Mouse (Mus musculus) heart, embryonic 12.5 days (tissue): ENCODE measurements around the gene Ankrd34b. TPM values are rescaled to one million over a fixed set of nuclear protein-coding genes. Genes with fewer than 3 reads are reported as not detected.
A peak's percentile ranks its signal among the peaks of the same experiment; 100 is the strongest.

Experiments
- ATAC-seq: fragments of 200-750 bp; cut with Nextera tagmentation; 2 replicates; pipeline ENCODE4 v1.8.0; 2017; ENCODE audit warnings: moderate TSS enrichment, moderate library complexity; ENCODE audit not compliant: insufficient number of reproducible peaks, low FRiP score
- H3K27ac ChIP-seq: fragments of 300-500 bp; sonication (generic); 2 replicates; pipeline ENCODE4 v1.5.1; 2016; ENCODE audit warnings: mild to moderate bottlenecking, moderate library complexity; ENCODE audit not compliant: poor library complexity, severe bottlenecking
- H3K27me3 ChIP-seq: fragments of 300-500 bp; sonication (generic); replicated peaks from 2 replicates; pipeline ENCODE4 v1.6.1; 2016; ENCODE audit warnings: mild to moderate bottlenecking, moderate library complexity
- H3K36me3 ChIP-seq: fragments of 300-500 bp; sonication (generic); 2 replicates; pipeline ENCODE4 v1.6.1; 2016; ENCODE audit warnings: mild to moderate bottlenecking, moderate library complexity
- H3K4me1 ChIP-seq: fragments of 300-500 bp; sonication (generic); replicated peaks from 2 replicates; pipeline ENCODE4 v1.6.1; 2016; ENCODE audit warnings: mild to moderate bottlenecking
- H3K4me2 ChIP-seq: fragments of 300-500 bp; sonication (generic); 2 replicates; pipeline ENCODE4 v1.6.1; 2016; ENCODE audit warnings: mild to moderate bottlenecking, moderate library complexity
- H3K4me3 ChIP-seq: fragments of 300-500 bp; sonication (generic); 2 replicates; pipeline ENCODE4 v1.5.1; 2016; ENCODE audit warnings: mild to moderate bottlenecking
- H3K9ac ChIP-seq: fragments of 300-500 bp; sonication (generic); 2 replicates; pipeline ENCODE4 v1.6.1; 2016; ENCODE audit warnings: mild to moderate bottlenecking, moderate library complexity
- H3K9me3 ChIP-seq: fragments of 300-500 bp; sonication (generic); replicated peaks from 2 replicates; pipeline ENCODE4 v1.6.1; 2016; ENCODE audit warnings: mild to moderate bottlenecking, moderate library complexity
- WGBS: fragments of 180-500 bp; shearing (Covaris S2); methylation state at CpG from one replicate; pipeline ENCODE4 v1.1.7; 2016; 5-methylcytosine and 5-hydroxymethylcytosine counted together
- polyA plus RNA-seq: library from polyadenylated mRNA; unstranded; fragments of >200 nt; fragmentation: Nextera tagmentation; extraction: Ambion mirVana; gene quantifications from 2 replicates; pipeline ENCODE4 v1.2.1, GENCODE M21; 2016

The Ankrd34b gene
- polyA plus RNA-seq, result 0.22 and 0.30 TPM in 2 replicates

DNA sequence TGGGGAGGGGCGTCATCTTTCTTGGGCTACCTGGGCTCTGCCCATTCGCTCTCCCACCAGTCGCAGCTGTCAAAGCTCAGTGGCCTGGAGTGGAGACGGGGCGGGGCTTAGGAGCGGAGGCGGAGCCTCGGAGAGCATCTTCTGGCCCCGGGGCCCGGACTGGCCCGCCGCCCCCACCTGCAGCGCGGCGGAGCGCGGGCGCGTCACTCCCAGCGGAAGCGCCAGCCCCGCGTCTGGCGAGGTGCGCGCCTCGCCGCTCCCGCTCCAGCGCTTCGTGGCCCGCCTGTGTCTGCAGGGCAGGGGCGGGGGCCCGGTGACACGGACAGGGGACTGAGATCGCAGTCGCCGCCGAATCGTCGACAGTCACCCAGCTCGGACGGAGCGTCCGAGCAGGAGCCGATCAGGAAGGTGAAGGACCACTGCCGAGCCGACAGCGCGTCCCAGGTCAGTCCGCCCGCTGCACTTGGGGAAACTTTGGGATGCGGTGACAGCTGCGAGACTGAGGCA, at the start of gene Ankrd34b:
Gene Ankrd34b (plus strand): TSS at position 139 of the 507 bp plus-strand sequence.
- Histone ChIP-seq H3K27me3 (peaks cover 76% of the 10 kb centered on the region), H3K9me3 (no peaks in the 10 kb centered on the region), H3K4me1 (peaks cover 13% of the 10 kb centered on the region), H3K9ac (peak within 1 kb of the TSS; percentile 64), H3K36me3 (no peaks in the 10 kb centered on the region), H3K4me2 (peak within 1 kb of the TSS; percentile 100), H3K4me3 (peak within 1 kb of the TSS; percentile 72), H3K27ac (no peak within 1 kb of the TSS)
- WGBS, result under 1% methylated on average over 54 of the region's 54 CpGs
- peak; percentile 49; the same call in 1 of the 2 replicates for ATAC-seq

DNA sequence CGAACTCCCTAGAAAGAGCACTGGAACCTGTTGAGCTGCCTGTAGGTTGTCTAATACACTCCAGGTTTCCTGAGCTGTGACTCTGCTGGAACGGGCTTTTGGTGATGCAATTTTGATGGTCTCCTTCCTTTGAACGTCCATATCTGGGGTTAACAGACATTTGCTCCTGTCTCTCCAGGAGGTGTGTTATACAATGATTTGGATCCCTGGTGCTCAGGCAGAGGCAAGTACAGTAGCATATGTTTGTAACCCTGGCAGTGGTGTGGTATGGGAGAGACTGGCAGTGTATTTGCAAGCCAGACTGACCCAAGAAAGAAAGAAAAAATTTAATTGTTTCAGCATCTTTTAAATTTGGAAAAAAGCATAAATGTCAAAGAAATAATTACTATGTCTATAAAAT, 38.3 kb upstream of the Ankrd34b start:
- Histone ChIP-seq H3K36me3 (peaks cover 18% of the 10 kb centered on the region), H3K9ac (no peak overlapping the region), H3K4me3 (no peak overlapping the region), H3K4me1 (no peaks in the 10 kb centered on the region), H3K27ac (no peak overlapping the region), H3K4me2 (no peak overlapping the region), H3K27me3 (no peaks in the 10 kb centered on the region), H3K9me3 (no peaks in the 10 kb centered on the region)
- ATAC-seq, result no peak
- WGBS, result 69% methylated on average over 3 of the region's 3 CpGs

DNA sequence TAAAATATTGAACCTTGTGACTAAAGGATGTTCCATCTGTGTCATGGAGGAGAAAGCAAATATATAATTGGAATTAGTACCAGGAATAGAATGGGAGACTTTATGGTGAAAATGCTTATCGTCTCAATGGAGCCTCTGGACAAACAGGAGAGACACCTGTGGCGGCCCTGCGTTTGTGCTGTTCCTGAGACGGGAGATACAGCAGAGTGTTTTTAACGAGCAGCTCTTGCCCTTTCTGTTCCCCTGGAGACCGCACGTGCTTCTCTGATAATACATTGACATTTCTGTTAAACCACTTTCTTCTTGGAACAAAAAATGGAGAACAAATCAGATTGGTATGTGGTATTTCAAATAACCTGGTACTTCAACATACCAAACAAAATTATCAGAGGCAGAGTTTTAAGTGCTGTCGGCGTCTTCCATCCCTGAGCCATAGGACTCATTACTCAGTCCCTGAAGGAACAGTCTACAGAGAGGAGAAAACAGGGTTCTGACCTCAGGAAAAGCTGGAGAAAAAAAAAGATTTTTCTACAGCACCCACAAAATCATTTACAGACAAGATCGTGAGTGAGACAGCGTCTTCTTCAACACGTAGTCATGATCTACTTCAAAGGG, 32.5 kb upstream of the Ankrd34b start:
- Histone ChIP-seq H3K4me1 (no peaks in the 10 kb centered on the region), H3K27me3 (no peaks in the 10 kb centered on the region), H3K9ac (no peak overlapping the region), H3K36me3 (no peaks in the 10 kb centered on the region), H3K9me3 (no peaks in the 10 kb centered on the region), H3K4me3 (no peak overlapping the region), H3K27ac (no peak overlapping the region), H3K4me2 (no peak overlapping the region)
- no peak for ATAC-seq
- 80% methylated on average over 12 of the region's 12 CpGs for WGBS

DNA sequence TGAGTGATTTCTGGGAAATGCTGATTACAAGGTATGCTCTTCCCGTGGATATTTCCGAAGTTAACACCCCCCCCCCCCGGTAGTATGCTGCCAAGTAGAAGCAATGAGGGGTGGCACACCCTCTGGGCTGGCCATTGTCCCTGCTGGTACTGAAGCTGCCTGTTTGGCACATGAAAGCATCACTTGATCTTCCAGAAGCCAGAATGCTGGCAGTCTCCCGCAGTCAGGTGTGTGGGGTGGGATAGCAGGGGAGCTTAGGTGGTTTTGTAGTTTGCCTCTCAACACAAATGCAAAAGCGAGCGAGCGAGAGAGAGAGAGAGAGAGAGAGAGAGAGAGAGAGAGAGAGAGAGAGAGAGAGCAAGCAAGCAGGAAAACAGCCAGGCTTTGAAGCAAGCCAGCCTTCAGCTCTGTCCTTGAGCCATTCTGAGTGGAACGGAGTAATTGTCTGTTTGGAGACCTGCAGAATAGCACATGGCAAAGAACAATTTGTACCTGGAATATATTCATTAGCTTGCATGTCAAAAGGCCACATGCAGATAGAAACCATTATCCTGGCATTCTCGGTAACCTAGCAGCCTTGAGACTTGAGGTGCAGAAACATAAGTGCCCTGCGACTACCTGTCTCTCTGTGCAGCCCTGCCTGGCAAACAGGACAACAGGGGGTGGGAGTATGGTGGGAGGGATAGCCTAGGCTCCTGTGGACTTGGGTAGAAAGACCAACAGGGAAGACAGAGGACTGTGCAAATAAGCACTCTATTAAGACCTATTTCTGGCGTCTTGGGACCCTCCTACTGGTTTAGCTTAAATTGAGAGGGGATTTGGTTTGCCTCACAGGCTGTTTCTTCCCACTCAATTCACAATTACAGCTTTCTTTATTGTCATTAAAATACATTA, 27.0 kb upstream of the Ankrd34b start:
- 68% methylated on average over 11 of the region's 11 CpGs for WGBS
- ATAC-seq, result no peak

DNA sequence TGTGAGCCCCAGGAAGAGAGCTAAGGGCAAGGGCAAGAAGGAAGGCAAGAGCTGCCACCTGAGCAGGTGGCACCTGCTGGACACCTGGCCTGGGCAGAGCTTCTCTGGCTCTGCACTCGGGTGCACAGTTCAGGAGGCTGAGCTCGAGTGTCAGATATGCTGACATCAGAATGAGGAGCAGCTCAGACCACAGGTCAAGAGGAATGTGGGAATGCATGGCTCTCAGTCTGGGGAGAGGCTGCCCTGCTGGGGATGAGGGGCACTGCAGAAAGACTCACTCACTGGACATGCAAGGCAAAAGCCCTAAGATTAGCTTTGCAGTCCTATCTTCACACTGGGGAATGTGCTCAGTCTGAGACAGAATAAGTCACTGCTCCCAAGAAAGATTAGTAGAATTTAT, 23.6 kb upstream of the Ankrd34b start:
- Histone ChIP-seq H3K9ac (no peak overlapping the region), H3K27me3 (no peaks in the 10 kb centered on the region), H3K36me3 (no peaks in the 10 kb centered on the region), H3K27ac (no peak overlapping the region), H3K4me1 (no peaks in the 10 kb centered on the region), H3K4me2 (no peak overlapping the region), H3K9me3 (0 out of 2 replicates have a peak, but pooled peaks cover 3% of the 10 kb centered on the region), H3K4me3 (no peak overlapping the region)
- WGBS, result 34% methylated on average over 2 of the region's 2 CpGs
- ATAC-seq, result 0 out of 2 replicates have a peak, but pooled peaks have one; percentile 33

More for the DNA sequence above, 27.0 kb upstream of the Ankrd34b start:
- Histone ChIP-seq H3K4me2 (no peak overlapping the region), H3K36me3 (no peaks in the 10 kb centered on the region), H3K27ac (no peak overlapping the region), H3K4me1 (no peaks in the 10 kb centered on the region), H3K9me3 (no peaks in the 10 kb centered on the region), H3K4me3 (no peak overlapping the region), H3K27me3 (no peaks in the 10 kb centered on the region), H3K9ac (no peak overlapping the region)

DNA sequence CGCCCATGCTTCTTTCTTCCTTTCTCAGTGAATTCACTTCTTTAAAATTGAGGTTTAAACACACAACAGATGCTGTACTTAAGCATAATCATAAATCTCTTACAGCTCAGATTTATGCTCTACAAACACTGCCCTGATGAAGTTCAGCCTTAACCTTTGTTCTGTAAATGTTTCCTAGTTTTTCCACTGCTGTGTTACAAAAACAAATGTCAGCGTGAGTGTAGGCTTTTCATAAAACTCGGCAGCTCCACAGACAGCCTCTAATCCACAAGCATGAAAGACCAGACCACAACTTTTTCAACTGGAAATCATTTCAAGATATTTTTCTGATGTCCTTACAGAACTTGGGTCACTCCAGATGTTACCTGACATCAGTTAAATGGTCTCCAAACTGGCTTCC, 22.2 kb upstream of the Ankrd34b start:
- H3K27me3 ChIP-seq, result no peaks in the 10 kb centered on the region
- H3K4me2 ChIP-seq, result no peak overlapping the region
- H3K27ac ChIP-seq, result no peak overlapping the region
- no peak overlapping the region for H3K9ac ChIP-seq
- H3K4me1 ChIP-seq, result no peaks in the 10 kb centered on the region
- no peak overlapping the region for H3K4me3 ChIP-seq
- H3K9me3 ChIP-seq, result 0 out of 2 replicates have a peak, but pooled peaks cover 3% of the 10 kb centered on the region
- ATAC-seq, result no peak
- H3K36me3 ChIP-seq, result no peaks in the 10 kb centered on the region
- WGBS, result 73% methylated on average over 3 of the region's 3 CpGs

DNA sequence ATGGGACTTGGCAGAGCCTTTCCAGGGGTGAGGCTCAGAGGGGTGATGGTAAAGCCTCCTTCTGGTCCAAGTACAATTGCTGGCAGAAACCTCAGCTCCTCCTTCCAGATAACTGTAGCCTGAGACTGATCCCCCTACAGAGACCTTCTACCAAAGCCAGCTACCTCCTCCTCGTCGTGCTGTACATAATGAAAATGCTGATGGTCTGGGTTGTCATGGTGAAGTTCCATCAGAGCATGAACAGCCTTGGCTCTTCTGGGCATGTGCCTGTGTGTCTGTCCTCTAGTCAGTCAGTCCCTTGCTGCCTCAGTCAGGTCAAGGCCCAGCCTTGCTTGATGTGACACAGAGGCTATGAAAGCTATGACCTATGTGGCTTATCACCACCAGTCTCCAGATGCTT, 15.2 kb upstream of the Ankrd34b start:
- no peak overlapping the region for H3K4me2 ChIP-seq
- WGBS, result 77% methylated on average over 2 of the region's 2 CpGs
- no peaks in the 10 kb centered on the region for H3K4me1 ChIP-seq
- no peaks in the 10 kb centered on the region for H3K36me3 ChIP-seq
- no peaks in the 10 kb centered on the region for H3K27me3 ChIP-seq
- H3K4me3 ChIP-seq, result no peak overlapping the region
- no peak overlapping the region for H3K27ac ChIP-seq
- no peaks in the 10 kb centered on the region; the same call in 1 of the 2 replicates for H3K9me3 ChIP-seq
- ATAC-seq, result no peak
- H3K9ac ChIP-seq, result no peak overlapping the region

DNA sequence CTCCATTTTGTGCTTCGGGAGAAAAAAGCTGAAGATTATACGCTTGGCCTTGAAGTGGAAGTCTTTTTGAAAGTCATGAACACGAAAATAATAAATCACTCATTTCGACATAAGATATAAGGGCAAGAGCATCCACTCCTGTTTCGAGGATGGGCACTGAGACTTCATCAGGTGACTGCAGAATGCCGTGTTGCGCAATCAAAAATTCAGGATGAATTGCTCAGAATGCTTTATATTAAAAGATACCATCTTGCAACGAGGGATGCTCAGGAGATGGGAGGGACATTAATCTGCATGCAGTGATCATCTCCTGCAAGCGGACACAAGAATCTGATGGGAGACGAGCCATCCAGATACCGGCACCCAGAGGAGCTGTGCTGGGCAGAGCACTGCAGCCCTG, 6.1 kb upstream of the Ankrd34b start:
- Histone ChIP-seq H3K9ac (no peak overlapping the region), H3K4me1 (no peaks in the 10 kb centered on the region), H3K4me3 (no peak overlapping the region), H3K27me3 (peaks cover 42% of the 10 kb centered on the region), H3K27ac (no peak overlapping the region), H3K4me2 (no peak overlapping the region), H3K36me3 (no peaks in the 10 kb centered on the region), H3K9me3 (no peaks in the 10 kb centered on the region)
- WGBS, result 82% methylated on average over 11 of the region's 11 CpGs
- no peak for ATAC-seq

DNA sequence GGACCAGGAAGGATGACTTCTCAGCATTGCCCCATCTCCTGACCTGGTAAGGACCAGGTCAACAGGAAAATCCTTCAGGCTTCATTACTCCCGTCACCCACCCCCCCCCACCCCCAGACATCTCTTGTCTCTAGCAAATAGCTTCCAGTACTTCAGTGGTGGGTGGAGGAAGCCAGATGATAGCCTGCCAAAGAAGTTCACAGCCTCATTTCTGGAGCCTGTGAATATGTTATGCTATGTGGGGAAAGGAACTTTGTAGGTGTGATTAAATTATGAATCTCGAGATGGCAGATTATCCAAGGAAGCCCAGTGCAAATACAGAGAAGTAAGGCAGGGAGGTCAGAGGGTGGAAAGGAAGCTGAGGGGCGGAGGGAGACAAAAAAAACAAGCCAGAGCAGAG, 2.0 kb upstream of the Ankrd34b start:
- Histone ChIP-seq H3K4me3 (no peak overlapping the region), H3K4me2 (no peak overlapping the region), H3K36me3 (no peaks in the 10 kb centered on the region), H3K9ac (no peak overlapping the region), H3K27ac (no peak overlapping the region), H3K9me3 (no peaks in the 10 kb centered on the region), H3K4me1 (peaks cover 13% of the 10 kb centered on the region), H3K27me3 (peaks cover 82% of the 10 kb centered on the region)
- ATAC-seq, result no peak
- WGBS, result 50% methylated on average over 3 of the region's 3 CpGs

DNA sequence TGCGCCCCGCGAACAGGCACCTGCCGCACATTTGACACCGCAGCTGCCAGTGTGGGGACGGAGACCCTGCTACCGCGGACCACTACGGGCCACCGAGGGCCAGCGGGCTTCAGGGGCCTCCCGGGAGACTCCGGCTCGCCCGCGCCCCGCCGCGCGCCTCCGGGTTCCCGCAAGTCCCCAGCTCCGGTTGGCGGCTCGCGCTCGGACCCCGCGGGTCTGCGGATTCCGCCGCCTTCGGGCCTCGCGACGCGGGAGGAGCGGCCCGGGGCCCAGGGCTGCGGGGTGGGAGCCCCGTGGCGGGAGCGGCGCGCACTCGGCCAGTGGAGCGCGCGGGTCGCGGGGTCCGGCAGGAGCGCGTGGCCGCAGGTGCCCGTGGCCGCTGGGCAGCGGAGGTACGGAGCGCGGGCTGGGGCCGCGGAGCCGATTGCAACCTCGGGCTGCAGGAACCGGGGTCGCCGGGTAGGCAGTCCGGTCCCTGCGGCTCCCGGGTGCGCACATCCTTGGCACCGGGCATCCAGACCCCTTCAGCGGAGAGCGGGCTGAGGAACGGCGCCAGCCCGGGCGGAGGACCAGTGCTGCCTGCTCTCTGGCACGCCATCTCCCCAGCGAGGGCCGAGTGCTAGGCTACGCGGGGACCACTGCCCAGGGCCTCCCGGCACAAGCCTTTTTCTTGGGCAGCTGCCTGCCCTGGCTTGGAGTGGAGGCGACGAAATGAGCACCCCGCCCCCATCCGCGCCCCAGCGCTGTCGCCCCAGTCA, 777 bp downstream of the Ankrd34b start:
- Histone ChIP-seq H3K9ac (peak overlapping the region; percentile 64), H3K4me1 (peaks cover 13% of the 10 kb centered on the region), H3K4me3 (peak overlapping the region; percentile 72), H3K9me3 (no peaks in the 10 kb centered on the region), H3K27me3 (peaks cover 76% of the 10 kb centered on the region), H3K36me3 (no peaks in the 10 kb centered on the region), H3K27ac (no peak overlapping the region), H3K4me2 (peak overlapping the region; percentile 100)
- ATAC-seq, result peak; percentile 48; the same call in 1 of the 2 replicates
- WGBS, result 1% methylated on average over 92 of the region's 92 CpGs
